Mouse (Mus musculus) liver, embryonic 13.5 days (tissue): ENCODE results near the gene Itpr2. TPM values are rescaled to one million over a fixed set of nuclear protein-coding genes. Genes with fewer than 3 reads are reported as not detected.

Source experiments
- ATAC-seq: fragments of 200-750 bp; cut with Nextera tagmentation; 2 replicates; pipeline ENCODE4 v1.8.0; 2017; ENCODE audit warnings: low read depth, mild to moderate bottlenecking, moderate number of reproducible peaks, moderate library complexity
- DNase-seq: peaks from one replicate; pipeline ENCODE4 v3.0.0; 2022
- H3K27ac ChIP-seq: fragments of 300-500 bp; sonication (generic); 2 replicates; pipeline ENCODE4 v1.5.1; 2015; ENCODE audit warnings: moderate library complexity, mild to moderate bottlenecking, inconsistent platforms
- H3K27me3 ChIP-seq: fragments of 300-500 bp; sonication (generic); 2 replicates; pipeline ENCODE4 v1.6.1; 2015; ENCODE audit warnings: mild to moderate bottlenecking, inconsistent platforms
- H3K36me3 ChIP-seq: fragments of 300-500 bp; sonication (generic); 2 replicates; pipeline ENCODE4 v1.6.1; 2015; ENCODE audit warnings: mild to moderate bottlenecking, inconsistent platforms
- H3K4me1 ChIP-seq: fragments of 300-500 bp; sonication (generic); replicated peaks from 2 replicates; pipeline ENCODE4 v1.6.1; 2015; ENCODE audit warnings: inconsistent platforms
- H3K4me2 ChIP-seq: fragments of 300-500 bp; sonication (generic); 2 replicates; pipeline ENCODE4 v1.6.1; 2015; ENCODE audit warnings: inconsistent platforms, mild to moderate bottlenecking, moderate library complexity
- H3K4me3 ChIP-seq: fragments of 300-500 bp; sonication (generic); replicated peaks from 2 replicates; pipeline ENCODE4 v1.5.1; 2015; ENCODE audit warnings: mild to moderate bottlenecking, inconsistent platforms
- H3K9ac ChIP-seq: fragments of 300-500 bp; sonication (generic); 2 replicates; pipeline ENCODE4 v1.6.1; 2015; ENCODE audit warnings: mild to moderate bottlenecking, inconsistent platforms
- H3K9me3 ChIP-seq: fragments of 300-500 bp; sonication (generic); replicated peaks from 2 replicates; pipeline ENCODE4 v1.6.1; 2016; ENCODE audit warnings: inconsistent platforms
- WGBS: fragments of 180-500 bp; shearing (Covaris S2); methylation state at CpG from one replicate; pipeline ENCODE4 v1.1.7; 2015; ENCODE audit not compliant: insufficient replicate concordance; 5-methylcytosine and 5-hydroxymethylcytosine counted together
- polyA plus RNA-seq: library from polyadenylated mRNA; unstranded; fragments of >200 nt; fragmentation: Nextera tagmentation; extraction: Ambion mirVana; gene quantifications from 2 replicates; pipeline ENCODE4 v1.2.1, GENCODE M21; 2015

The Itpr2 gene
- polyA plus RNA-seq, 1 experiment from 2014 or later = 2.4 TPM

- H3K36me3 ChIP-seq = no peaks in the 10 kb centered on the region
- H3K4me3 ChIP-seq = no peak overlapping the region
- H3K4me2 ChIP-seq = no peak overlapping the region
- H3K4me1 ChIP-seq = no peaks in the 10 kb centered on the region
- ATAC-seq = no peak
- no peaks in the 10 kb centered on the region for H3K9me3 ChIP-seq
- no peaks in the 10 kb centered on the region for H3K27me3 ChIP-seq
- DNase-seq = no peak
- no peak overlapping the region for H3K9ac ChIP-seq
- 67% methylated on average over 6 of the region's 6 CpGs for WGBS
- H3K27ac ChIP-seq = no peak overlapping the region
Measured at GRCm38 (mm10) chr6:146140171-146140570, 361.9 kb downstream of the Itpr2 start.

DNA sequence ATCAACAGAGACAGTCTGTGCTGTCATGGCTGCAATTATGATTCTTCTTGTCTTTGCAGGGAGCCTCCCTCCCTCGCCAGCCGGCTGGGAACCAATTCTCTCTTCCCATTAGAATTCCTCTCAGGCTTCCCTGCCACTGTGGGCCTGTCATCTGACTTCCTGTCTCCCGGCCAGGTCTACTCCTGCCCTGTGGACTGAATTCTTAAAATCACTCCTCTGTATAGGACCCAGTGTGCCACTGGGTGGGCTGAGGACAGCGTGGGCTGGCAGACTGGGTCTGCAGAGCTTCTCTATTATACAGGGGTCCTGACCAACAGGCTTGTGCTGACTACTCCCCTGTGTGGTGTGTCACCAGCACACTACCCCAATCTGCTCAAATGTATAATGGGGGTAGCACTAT, 365.4 kb downstream of the Itpr2 start:
- Histone ChIP-seq H3K4me2 (no peak overlapping the region), H3K4me3 (no peak overlapping the region), H3K27ac (no peak overlapping the region), H3K9me3 (no peaks in the 10 kb centered on the region), H3K9ac (no peak overlapping the region), H3K36me3 (no peaks in the 10 kb centered on the region), H3K4me1 (no peaks in the 10 kb centered on the region), H3K27me3 (no peaks in the 10 kb centered on the region)
- WGBS = 48% methylated on average over 4 of the region's 4 CpGs
- no peak for ATAC-seq
- no peak for DNase-seq

GRCm38 (mm10) chr6:146136244-146136643, 365.8 kb downstream of the Itpr2 start:
- Histone ChIP-seq H3K36me3 (no peaks in the 10 kb centered on the region), H3K4me2 (no peak overlapping the region), H3K27me3 (no peaks in the 10 kb centered on the region), H3K9me3 (no peaks in the 10 kb centered on the region), H3K4me1 (no peaks in the 10 kb centered on the region), H3K4me3 (no peak overlapping the region), H3K9ac (no peak overlapping the region), H3K27ac (no peak overlapping the region)
- no peak for ATAC-seq
- DNase-seq = no peak
- WGBS = 20% methylated on average over 7 of the region's 7 CpGs

DNA sequence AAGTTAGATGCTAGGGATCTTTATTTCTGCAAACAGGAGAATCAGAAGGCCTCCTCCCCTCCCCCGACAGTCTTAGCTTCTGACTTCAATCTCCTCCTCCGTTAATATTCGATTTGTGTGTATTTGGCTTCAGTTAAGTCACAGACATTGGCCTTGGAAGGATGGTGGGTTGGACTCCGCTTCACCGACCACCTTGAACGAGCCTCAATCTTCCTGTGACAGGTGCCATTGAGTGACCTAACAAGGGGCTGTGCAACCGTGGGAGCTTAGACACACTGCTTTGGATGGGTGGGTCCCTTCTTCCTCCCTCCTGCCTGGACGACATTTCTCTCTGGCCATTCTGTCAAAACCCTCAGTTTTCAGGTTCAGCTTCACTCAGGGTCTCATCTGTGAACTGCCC, 366.7 kb downstream of the Itpr2 start:
- DNase-seq = no peak
- no peak overlapping the region for H3K9ac ChIP-seq
- H3K4me3 ChIP-seq = no peak overlapping the region
- no peaks in the 10 kb centered on the region for H3K4me1 ChIP-seq
- H3K4me2 ChIP-seq = no peak overlapping the region
- H3K36me3 ChIP-seq = no peaks in the 10 kb centered on the region
- H3K27ac ChIP-seq = no peak overlapping the region
- H3K27me3 ChIP-seq = no peaks in the 10 kb centered on the region
- 66% methylated on average over 8 of the region's 8 CpGs for WGBS
- H3K9me3 ChIP-seq = no peaks in the 10 kb centered on the region
- no peak for ATAC-seq

- Histone ChIP-seq H3K27ac (no peak overlapping the region), H3K4me1 (no peaks in the 10 kb centered on the region), H3K4me2 (no peak overlapping the region), H3K27me3 (no peaks in the 10 kb centered on the region), H3K9ac (no peak overlapping the region), H3K36me3 (no peaks in the 10 kb centered on the region), H3K4me3 (no peak overlapping the region), H3K9me3 (no peaks in the 10 kb centered on the region)
- DNase-seq (no peak), ATAC-seq (no peak)
- 61% methylated on average over 8 of the region's 8 CpGs for WGBS
Measured at GRCm38 (mm10) chr6:146133921-146134320, 368.1 kb downstream of the Itpr2 start.

- ATAC-seq (no peak), DNase-seq (no peak)
- Histone ChIP-seq H3K4me2 (no peak overlapping the region), H3K27ac (no peak overlapping the region), H3K4me1 (no peaks in the 10 kb centered on the region), H3K36me3 (no peaks in the 10 kb centered on the region), H3K4me3 (no peak overlapping the region), H3K27me3 (no peaks in the 10 kb centered on the region), H3K9ac (no peak overlapping the region), H3K9me3 (no peaks in the 10 kb centered on the region)
- WGBS = 67% methylated on average over 7 of the region's 7 CpGs
Measured at GRCm38 (mm10) chr6:146129066-146129465, 373.0 kb downstream of the Itpr2 start.

- H3K9ac ChIP-seq = no peak overlapping the region
- no peaks in the 10 kb centered on the region for H3K36me3 ChIP-seq
- H3K4me3 ChIP-seq = no peak overlapping the region
- ATAC-seq = no peak; the same call in 1 of the 2 replicates
- no peaks in the 10 kb centered on the region for H3K27me3 ChIP-seq
- no peaks in the 10 kb centered on the region for H3K9me3 ChIP-seq
- H3K27ac ChIP-seq = no peak overlapping the region
- DNase-seq = no peak
- H3K4me1 ChIP-seq = no peaks in the 10 kb centered on the region
- WGBS = 63% methylated on average over 12 of the region's 12 CpGs
- H3K4me2 ChIP-seq = no peak overlapping the region
Measured at GRCm38 (mm10) chr6:146126823-146127681, 375.0 kb downstream of the Itpr2 start.

- Histone ChIP-seq H3K9me3 (no peaks in the 10 kb centered on the region), H3K36me3 (no peaks in the 10 kb centered on the region), H3K9ac (no peak overlapping the region), H3K27me3 (no peaks in the 10 kb centered on the region), H3K27ac (no peak overlapping the region), H3K4me3 (no peak overlapping the region), H3K4me1 (no peaks in the 10 kb centered on the region), H3K4me2 (no peak overlapping the region)
- DNase-seq (no peak), ATAC-seq (no peak)
- 73% methylated on average over 1 of the region's 1 CpGs for WGBS
Measured at GRCm38 (mm10) chr6:146125621-146126020, 376.4 kb downstream of the Itpr2 start.

GRCm38 (mm10) chr6:146124479-146124878, 377.5 kb downstream of the Itpr2 start:
- Histone ChIP-seq H3K27me3 (no peaks in the 10 kb centered on the region), H3K4me3 (no peak overlapping the region), H3K4me2 (no peak overlapping the region), H3K9me3 (no peaks in the 10 kb centered on the region), H3K4me1 (no peaks in the 10 kb centered on the region), H3K9ac (no peak overlapping the region), H3K27ac (no peak overlapping the region), H3K36me3 (no peaks in the 10 kb centered on the region)
- 53% methylated on average over 3 of the region's 3 CpGs for WGBS
- ATAC-seq (no peak), DNase-seq (no peak)

DNA sequence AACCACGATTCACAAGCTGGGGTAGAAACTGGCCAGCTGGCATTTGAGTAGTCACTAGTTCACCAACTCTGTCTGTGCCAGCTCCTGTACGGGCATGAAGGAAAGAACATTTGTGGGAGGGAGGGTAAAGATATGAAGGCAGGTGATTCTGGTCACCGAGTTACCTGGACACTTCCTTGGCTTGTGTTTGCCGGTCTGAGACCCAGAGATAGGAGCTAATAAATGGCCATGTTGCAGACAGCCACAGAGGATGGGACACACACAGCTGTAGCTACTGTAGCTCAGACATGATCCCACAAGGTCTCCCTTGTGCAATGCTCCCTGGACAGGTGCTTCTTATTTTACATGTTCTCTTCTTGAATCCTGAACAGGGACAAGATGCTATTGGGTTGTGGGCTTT, 378.4 kb downstream of the Itpr2 start:
- Histone ChIP-seq H3K4me2 (no peak overlapping the region), H3K4me1 (no peaks in the 10 kb centered on the region)

GRCm38 (mm10) chr6:146120172-146120571, 381.9 kb downstream of the Itpr2 start:
- no peak for DNase-seq
- 20% methylated on average over 6 of the region's 6 CpGs for WGBS
- no peaks in the 10 kb centered on the region for H3K9me3 ChIP-seq
- ATAC-seq = no peak
- no peaks in the 10 kb centered on the region for H3K36me3 ChIP-seq
- H3K27me3 ChIP-seq = no peaks in the 10 kb centered on the region
- no peak overlapping the region for H3K4me2 ChIP-seq
- H3K27ac ChIP-seq = no peak overlapping the region
- no peak overlapping the region for H3K9ac ChIP-seq
- no peaks in the 10 kb centered on the region for H3K4me1 ChIP-seq
- no peak overlapping the region for H3K4me3 ChIP-seq

More for the DNA sequence above, 378.4 kb downstream of the Itpr2 start:
- Histone ChIP-seq H3K4me3 (no peak overlapping the region), H3K27ac (no peak overlapping the region), H3K36me3 (no peaks in the 10 kb centered on the region), H3K9me3 (no peaks in the 10 kb centered on the region), H3K27me3 (no peaks in the 10 kb centered on the region), H3K9ac (no peak overlapping the region)
- DNase-seq (no peak), ATAC-seq (no peak)
- WGBS = 65% methylated on average over 4 of the region's 4 CpGs

- Histone ChIP-seq H3K27me3 (no peaks in the 10 kb centered on the region), H3K36me3 (no peaks in the 10 kb centered on the region), H3K9ac (no peak overlapping the region), H3K27ac (no peak overlapping the region), H3K9me3 (no peaks in the 10 kb centered on the region), H3K4me3 (no peak overlapping the region), H3K4me1 (no peaks in the 10 kb centered on the region), H3K4me2 (no peak overlapping the region)
- WGBS = 37% methylated on average over 12 of the region's 12 CpGs
- DNase-seq = no peak
- ATAC-seq = no peak
Measured at GRCm38 (mm10) chr6:146114731-146115302, 387.2 kb downstream of the Itpr2 start.
